Mouse (Mus musculus) macrophage (primary cell): Measurements from ENCODE around the gene Rims3. TPM values are rescaled to one million over a fixed set of nuclear protein-coding genes. Genes with fewer than 3 reads are reported as not detected.

Experiments
- H3K27ac ChIP-seq: fragments of 350-480 bp; formaldehyde crosslinking; 2 replicates; pipeline ENCODE4 v1.9.0; 2021
- H3K36me3 ChIP-seq: fragments of 350-480 bp; formaldehyde crosslinking; 2 replicates; pipeline ENCODE4 v1.9.0; 2021; ENCODE audit errors: inconsistent target
- H3K4me3 ChIP-seq: fragments of 350-480 bp; formaldehyde crosslinking; 2 replicates; pipeline ENCODE4 v1.9.0; 2021; ENCODE audit errors: inconsistent target
- H3K79me2 ChIP-seq: fragments of 350-480 bp; formaldehyde crosslinking; 2 replicates; pipeline ENCODE4 v1.9.0; 2021; ENCODE audit errors: inconsistent target
- WGBS: methylation state at CpG from one replicate; pipeline ENCODE4 v1.1.7; 2026; ENCODE audit warnings: inconsistent platforms; ENCODE audit not compliant: missing documents; 5-methylcytosine and 5-hydroxymethylcytosine counted together
- polyA plus RNA-seq: library from polyadenylated mRNA; stranded (reverse); fragments of 250-400 nt; gene quantifications from 3 replicates; pipeline ENCODE4 v1.2.4, GENCODE M21; 2018; ENCODE audit warnings: inconsistent platforms

Gene Rims3
- polyA plus RNA-seq, 1 experiment from 2014 or later = 0.49 TPM

- Histone ChIP-seq H3K79me2 (no peaks in the 10 kb centered on the region), H3K27ac (no peak overlapping the region), H3K4me3 (no peak overlapping the region), H3K36me3 (no peaks in the 10 kb centered on the region)
- 87% methylated on average over 11 of the region's 11 CpGs for WGBS
Observed at GRCm38 (mm10) chr4:120893656-120894401, 39.2 kb downstream of the Rims3 start.

GRCm38 (mm10) chr4:120894584-120894983 lies 40.0 kb downstream of the Rims3 start:
- Histone ChIP-seq H3K4me3 (no peak overlapping the region), H3K27ac (no peak overlapping the region), H3K79me2 (no peaks in the 10 kb centered on the region), H3K36me3 (no peaks in the 10 kb centered on the region)
- 84% methylated on average over 11 of the region's 11 CpGs for WGBS

- H3K79me2 ChIP-seq = no peaks in the 10 kb centered on the region
- H3K27ac ChIP-seq = no peak overlapping the region
- H3K36me3 ChIP-seq = no peaks in the 10 kb centered on the region
- WGBS = 89% methylated on average over 7 of the region's 7 CpGs
- H3K4me3 ChIP-seq = no peak overlapping the region
Observed at GRCm38 (mm10) chr4:120895226-120895625, 40.6 kb downstream of the Rims3 start.

GRCm38 (mm10) chr4:120895810-120896584 lies 41.4 kb downstream of the Rims3 start:
- no peak overlapping the region for H3K27ac ChIP-seq
- WGBS = 84% methylated on average over 7 of the region's 7 CpGs
- H3K36me3 ChIP-seq = no peaks in the 10 kb centered on the region
- no peak overlapping the region for H3K4me3 ChIP-seq
- H3K79me2 ChIP-seq = no peaks in the 10 kb centered on the region

GRCm38 (mm10) chr4:120904533-120904932 lies 49.9 kb downstream of the Rims3 start:
- H3K4me3 ChIP-seq = no peak overlapping the region
- H3K36me3 ChIP-seq = no peaks in the 10 kb centered on the region
- 21% methylated on average over 4 of the region's 4 CpGs for WGBS
- no peak overlapping the region for H3K27ac ChIP-seq
- H3K79me2 ChIP-seq = no peaks in the 10 kb centered on the region

GRCm38 (mm10) chr4:120905644-120906043 lies 51.0 kb downstream of the Rims3 start:
- H3K27ac ChIP-seq = no peak overlapping the region

GRCm38 (mm10) chr4:120909558-120910150 lies 55.0 kb downstream of the Rims3 start:
- Histone ChIP-seq H3K79me2 (no peaks in the 10 kb centered on the region), H3K4me3 (no peak overlapping the region), H3K36me3 (no peaks in the 10 kb centered on the region), H3K27ac (no peak overlapping the region)
- 26% methylated on average over 15 of the region's 15 CpGs for WGBS

More at GRCm38 (mm10) chr4:120905644-120906043, 51.0 kb downstream of the Rims3 start:
- H3K79me2 ChIP-seq = no peaks in the 10 kb centered on the region
- H3K36me3 ChIP-seq = no peaks in the 10 kb centered on the region
- WGBS = 57% methylated on average over 5 of the region's 5 CpGs
- H3K4me3 ChIP-seq = no peak overlapping the region

- H3K4me3 ChIP-seq = no peak overlapping the region
Observed at GRCm38 (mm10) chr4:120911086-120911485, 56.5 kb downstream of the Rims3 start.

GRCm38 (mm10) chr4:120912866-120913265 lies 58.2 kb downstream of the Rims3 start:
- H3K79me2 ChIP-seq = no peaks in the 10 kb centered on the region
- 77% methylated on average over 4 of the region's 4 CpGs for WGBS
- H3K36me3 ChIP-seq = no peaks in the 10 kb centered on the region
- no peak overlapping the region for H3K27ac ChIP-seq
- H3K4me3 ChIP-seq = no peak overlapping the region

More at GRCm38 (mm10) chr4:120911086-120911485, 56.5 kb downstream of the Rims3 start:
- Histone ChIP-seq H3K79me2 (no peaks in the 10 kb centered on the region), H3K27ac (no peak overlapping the region), H3K36me3 (no peaks in the 10 kb centered on the region)
- WGBS = 93% methylated on average over 6 of the region's 6 CpGs

GRCm38 (mm10) chr4:120913443-120913842 lies 58.8 kb downstream of the Rims3 start:
- no peaks in the 10 kb centered on the region for H3K36me3 ChIP-seq
- no peak overlapping the region for H3K4me3 ChIP-seq
- H3K27ac ChIP-seq = no peak overlapping the region
- 88% methylated on average over 7 of the region's 8 CpGs for WGBS
- H3K79me2 ChIP-seq = no peaks in the 10 kb centered on the region

GRCm38 (mm10) chr4:120913861-120914260 lies 59.2 kb downstream of the Rims3 start:
- H3K36me3 ChIP-seq = no peaks in the 10 kb centered on the region
- no peaks in the 10 kb centered on the region for H3K79me2 ChIP-seq
- 14% methylated on average over 1 of the region's 1 CpGs for WGBS
- H3K27ac ChIP-seq = no peak overlapping the region
- H3K4me3 ChIP-seq = no peak overlapping the region

GRCm38 (mm10) chr4:120914501-120914900 lies 59.9 kb downstream of the Rims3 start:
- H3K4me3 ChIP-seq = no peak overlapping the region
- H3K36me3 ChIP-seq = no peaks in the 10 kb centered on the region
- no peak overlapping the region for H3K27ac ChIP-seq
- H3K79me2 ChIP-seq = no peaks in the 10 kb centered on the region
- WGBS = 10% methylated on average over 4 of the region's 4 CpGs

GRCm38 (mm10) chr4:120921461-120921860 lies 66.8 kb downstream of the Rims3 start:
- Histone ChIP-seq H3K27ac (no peak overlapping the region), H3K36me3 (peaks cover 9% of the 10 kb centered on the region; the same call in 1 of the 2 replicates), H3K79me2 (peaks cover 29% of the 10 kb centered on the region), H3K4me3 (no peak overlapping the region)
- 97% methylated on average over 8 of the region's 8 CpGs for WGBS

- Histone ChIP-seq H3K36me3 (peaks cover 9% of the 10 kb centered on the region; the same call in 1 of the 2 replicates), H3K27ac (peak within 1 kb of the TSS; percentile 84), H3K79me2 (peaks cover 29% of the 10 kb centered on the region), H3K4me3 (peak within 1 kb of the TSS; percentile 75)
- 1% methylated on average over 30 of the region's 33 CpGs for WGBS
Observed at GRCm38 (mm10) chr4:120924554-120925299, 70.1 kb downstream of the Rims3 start, which contains the start of gene Exo5. Gene Exo5 (minus strand): TSS chr4:120925017.
